Mouse (Mus musculus) liver, embryonic 12.5 days (tissue): ENCODE measurements around the gene Tex13c3. TPM values are rescaled to one million over a fixed set of nuclear protein-coding genes. Genes with fewer than 3 reads are reported as not detected.
"Not testable (repeated sequence)": the region's sequence is repeated elsewhere in the genome, so short reads cannot be mapped to it uniquely, and the experiment has no call there.

Experiments
- ATAC-seq: fragments of 200-750 bp; cut with Nextera tagmentation; 2 replicates; pipeline ENCODE4 v1.8.0; 2017; ENCODE audit warnings: moderate number of reproducible peaks, mild to moderate bottlenecking, moderate library complexity
- H3K27ac ChIP-seq: fragments of 300-500 bp; sonication (generic); 2 replicates; pipeline ENCODE4 v1.5.1; 2016; ENCODE audit warnings: mild to moderate bottlenecking
- H3K27me3 ChIP-seq: fragments of 300-500 bp; sonication (generic); replicated peaks from 2 replicates; pipeline ENCODE4 v1.6.1; 2016; ENCODE audit warnings: mild to moderate bottlenecking, moderate library complexity
- H3K36me3 ChIP-seq: fragments of 300-500 bp; sonication (generic); 2 replicates; pipeline ENCODE4 v1.6.1; 2016; ENCODE audit warnings: mild to moderate bottlenecking, moderate library complexity
- H3K4me1 ChIP-seq: fragments of 300-500 bp; sonication (generic); 2 replicates; pipeline ENCODE4 v1.6.1; 2016
- H3K4me2 ChIP-seq: fragments of 300-500 bp; sonication (generic); 2 replicates; pipeline ENCODE4 v1.6.1; 2016; ENCODE audit warnings: mild to moderate bottlenecking, moderate library complexity
- H3K4me3 ChIP-seq: fragments of 300-500 bp; sonication (generic); 2 replicates; pipeline ENCODE4 v1.5.1; 2016; ENCODE audit warnings: mild to moderate bottlenecking, moderate library complexity
- H3K9ac ChIP-seq: fragments of 300-500 bp; sonication (generic); 2 replicates; pipeline ENCODE4 v1.6.1; 2016; ENCODE audit warnings: mild to moderate bottlenecking, moderate library complexity
- H3K9me3 ChIP-seq: fragments of 300-500 bp; sonication (generic); replicated peaks from 2 replicates; pipeline ENCODE4 v1.6.1; 2016; ENCODE audit warnings: mild to moderate bottlenecking, moderate library complexity
- WGBS: fragments of 180-500 bp; shearing (Covaris S2); methylation state at CpG from one replicate; pipeline ENCODE4 v1.1.7; 2016; ENCODE audit not compliant: insufficient replicate concordance; 5-methylcytosine and 5-hydroxymethylcytosine counted together
- polyA plus RNA-seq: library from polyadenylated mRNA; unstranded; fragments of >200 nt; fragmentation: Nextera tagmentation; extraction: Ambion mirVana; gene quantifications from 2 replicates; pipeline ENCODE4 v1.2.1, GENCODE M21; 2016

Tex13c3 gene
- polyA plus RNA-seq: not detected in 2 replicates

DNA sequence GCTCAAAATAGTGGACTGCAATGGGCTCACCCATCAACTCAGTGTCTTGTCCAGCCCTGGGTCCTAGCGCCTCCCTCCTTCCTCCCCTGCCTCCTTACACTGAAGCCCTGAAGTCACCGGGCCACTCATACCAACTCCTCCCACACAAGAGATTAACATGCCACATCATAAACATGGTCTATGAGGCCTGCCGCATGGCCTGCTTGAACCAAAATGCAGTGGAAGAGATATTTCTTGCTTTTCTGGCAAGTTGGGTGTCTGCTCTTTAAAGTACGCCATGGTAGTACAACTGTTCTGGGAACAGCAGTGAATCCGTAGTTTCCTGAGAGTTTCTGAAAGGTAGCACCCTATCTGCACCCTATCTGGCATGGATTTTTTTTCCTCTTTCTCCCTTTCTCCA, at the start of gene Tex13c3:
Tex13c3 (minus strand) TSS at position 101 of the 400 bp plus-strand sequence.
- WGBS: 83% methylated on average over 5 of the region's 5 CpGs
- H3K9me3 ChIP-seq, H3K4me1 ChIP-seq, H3K27ac ChIP-seq, H3K27me3 ChIP-seq, H3K36me3 ChIP-seq, ATAC-seq, H3K4me2 ChIP-seq, H3K9ac ChIP-seq, H3K4me3 ChIP-seq: not testable (repeated sequence)

DNA sequence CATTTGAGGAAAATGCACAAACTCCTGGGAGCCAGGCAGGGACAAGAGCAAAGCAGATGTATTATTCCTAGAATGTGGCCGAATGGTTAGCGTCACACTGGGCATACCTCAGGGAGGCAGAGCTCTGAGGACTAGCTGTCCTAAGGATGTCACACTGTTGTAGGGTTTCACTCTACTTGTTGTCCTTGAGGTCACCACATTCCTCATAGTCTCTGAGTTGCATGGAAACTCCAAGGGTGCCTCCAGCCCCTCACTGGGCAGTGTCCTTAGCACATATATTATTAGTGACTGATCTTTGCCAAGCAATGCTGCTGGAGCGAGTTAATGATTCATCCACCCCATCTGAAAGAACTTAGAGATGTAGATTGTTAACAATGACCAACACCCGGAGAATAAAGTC, 8.6 kb upstream of the Tex13c3 start:
- no peaks in the 10 kb centered on the region for H3K4me1 ChIP-seq
- no peaks in the 10 kb centered on the region for H3K36me3 ChIP-seq
- WGBS: 68% methylated on average over 4 of the region's 4 CpGs
- H3K9ac ChIP-seq: no peak overlapping the region
- no peak overlapping the region for H3K4me2 ChIP-seq
- no peak overlapping the region for H3K4me3 ChIP-seq
- no peaks in the 10 kb centered on the region for H3K27me3 ChIP-seq
- H3K27ac ChIP-seq: no peak overlapping the region
- ATAC-seq: no peak
- H3K9me3 ChIP-seq: no peaks in the 10 kb centered on the region
